Mouse (Mus musculus) lung, postnatal 4 days (tissue): ENCODE results near the gene Cyren.

Experiments used
- DNase-seq, 2 experiments: peaks; one replicate each; pipeline ENCODE4 v3.0.0; 2021

Cyren gene

GRCm38 (mm10) chr6:34877509-34878321 lies at the start of gene Cyren:
Gene Cyren (minus strand): TSS chr6:34878060.
- DNase-seq, result peak; percentile 96 to 98

DNA sequence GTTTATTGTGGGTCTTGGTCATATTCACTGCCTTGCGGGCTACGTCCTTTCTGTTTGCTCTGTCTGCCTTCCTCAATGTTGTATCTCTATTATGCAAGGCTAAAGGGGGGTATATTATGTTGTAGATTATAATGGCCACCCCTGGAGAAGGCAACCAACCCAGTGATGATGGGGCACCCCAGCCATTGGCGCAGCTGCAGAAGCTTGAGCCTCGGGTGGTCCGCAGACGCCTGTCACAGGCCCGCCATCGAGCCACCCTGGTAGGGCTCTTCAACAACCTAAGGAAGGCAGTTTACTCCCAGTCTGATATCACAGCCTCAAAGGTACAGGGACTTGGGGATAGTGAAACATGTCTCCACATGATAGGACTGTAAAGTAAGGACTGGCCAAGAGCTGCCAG lies 49.7 kb upstream of the Cyren start:
- DNase-seq, result no peak

GRCm38 (mm10) chr6:34927156-34927555 lies 49.3 kb upstream of the Cyren start:
- DNase-seq, result peak; percentile 55 to 78

DNA sequence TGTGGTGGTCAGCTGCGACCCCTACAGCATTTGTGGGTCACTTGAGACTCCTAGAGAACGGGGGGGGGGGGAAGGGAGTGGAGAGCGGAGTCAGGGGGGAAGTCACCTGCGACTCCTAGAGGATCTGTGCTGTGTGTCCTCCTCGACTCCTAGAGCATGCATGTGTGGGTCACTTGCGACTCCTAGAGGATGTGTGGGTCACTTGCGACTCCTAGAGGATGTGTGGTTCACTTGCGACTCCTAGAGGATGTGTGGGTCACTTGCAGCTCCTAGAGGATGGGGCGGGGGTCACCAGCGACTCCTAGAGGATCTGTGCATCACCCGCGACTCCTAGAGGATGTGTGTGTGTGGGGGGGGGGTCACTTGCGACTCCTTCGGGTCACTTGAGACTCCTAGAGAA lies 44.1 kb upstream of the Cyren start:
- DNase-seq, result peak; percentile 71 to 79

GRCm38 (mm10) chr6:34920631-34921030 lies 42.8 kb upstream of the Cyren start:
- DNase-seq, result no peak

- DNase-seq, result no peak
Measured at GRCm38 (mm10) chr6:34919956-34920355, 42.1 kb upstream of the Cyren start, which contains the start of gene Stra8. Gene Stra8 (plus strand): TSS chr6:34920163.

- no peak for DNase-seq
Measured at GRCm38 (mm10) chr6:34919146-34919545, 41.3 kb upstream of the Cyren start.

GRCm38 (mm10) chr6:34914462-34914861 lies 36.6 kb upstream of the Cyren start:
- no peak for DNase-seq

- no peak for DNase-seq
Measured at GRCm38 (mm10) chr6:34913341-34914040, 35.6 kb upstream of the Cyren start.

DNA sequence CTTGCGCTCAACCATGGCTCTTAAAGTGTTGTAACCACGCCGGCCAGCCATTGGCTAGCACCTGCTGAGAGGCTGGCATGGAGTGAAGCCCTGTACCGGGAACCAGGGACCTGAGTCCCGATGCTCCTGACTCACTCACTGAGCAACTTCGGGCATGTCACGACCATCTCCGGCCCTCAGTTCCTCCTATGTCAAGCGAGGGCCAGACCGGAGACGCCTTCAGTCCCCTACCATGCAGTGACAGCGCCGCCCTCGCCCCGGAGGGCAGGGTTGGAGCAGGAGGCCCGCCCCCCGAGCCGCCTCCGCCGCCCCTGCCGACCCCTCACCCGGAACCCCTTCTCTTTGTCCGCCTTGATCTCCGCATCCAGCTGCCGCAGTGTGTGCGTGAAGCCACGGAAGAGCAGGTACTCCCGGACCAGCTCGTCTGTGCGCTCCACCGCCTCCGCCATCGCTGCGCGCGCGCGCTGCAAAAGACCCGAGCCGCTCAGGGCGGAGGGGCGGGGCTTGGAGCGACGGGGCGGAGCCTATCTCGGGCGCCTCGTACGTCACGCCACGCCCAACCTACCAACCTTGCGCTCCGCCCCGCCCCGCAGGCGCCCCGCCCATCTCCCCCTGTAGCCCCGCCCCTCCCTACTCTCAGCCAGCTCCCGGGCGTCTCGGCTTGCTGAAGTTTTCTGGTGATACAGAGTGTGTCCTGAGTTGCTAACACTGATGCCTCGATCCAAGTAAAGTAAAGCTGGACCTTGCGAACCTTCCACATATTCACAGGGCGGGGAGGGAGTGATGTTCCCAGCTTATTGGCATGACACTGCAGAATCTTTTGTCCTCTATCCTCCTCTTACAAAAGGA lies 32.7 kb upstream of the Cyren start, which contains the start of gene Wdr91:
Gene Wdr91, minus strand, starts transcription at position 506 of the 849 bp plus-strand sequence.
- peak; percentile 93 to 96 for DNase-seq

DNA sequence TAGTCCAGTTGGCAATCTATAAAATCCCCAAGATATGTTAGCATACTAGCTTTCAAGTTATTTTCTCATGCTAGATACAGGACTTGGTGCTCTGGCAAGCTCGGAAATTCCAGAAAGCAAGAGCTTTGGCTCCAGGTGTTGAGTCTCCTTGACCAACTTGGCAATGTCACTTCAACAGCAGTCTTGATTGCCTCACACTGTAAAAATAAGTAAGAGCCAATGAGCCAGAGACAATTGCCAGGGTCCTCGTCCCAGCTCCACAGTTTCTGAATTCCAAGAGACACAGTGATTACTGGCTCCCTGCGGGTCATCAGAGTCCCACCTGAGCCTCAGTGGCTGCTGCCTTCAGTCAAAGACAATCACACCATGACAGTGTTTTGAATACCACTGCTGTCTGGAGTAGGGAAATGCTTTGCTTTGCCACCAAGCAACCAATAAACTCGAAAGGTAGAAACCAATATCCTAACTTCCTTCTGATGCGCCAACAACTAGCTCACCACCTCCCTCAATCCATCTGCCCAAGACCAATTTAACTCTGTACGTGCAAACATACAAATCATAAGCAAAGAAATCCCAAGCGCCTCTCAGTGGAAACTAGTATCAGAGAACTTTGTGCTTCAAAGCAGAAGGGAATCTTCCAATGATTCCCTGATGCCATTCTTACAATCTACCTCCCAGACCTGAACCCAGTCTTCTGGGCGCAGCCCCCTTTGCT lies 31.9 kb upstream of the Cyren start:
- DNase-seq, result no peak

GRCm38 (mm10) chr6:34907696-34908260 lies 29.9 kb upstream of the Cyren start:
- DNase-seq, result peak in 1 of 2 experiments; percentile 24

DNA sequence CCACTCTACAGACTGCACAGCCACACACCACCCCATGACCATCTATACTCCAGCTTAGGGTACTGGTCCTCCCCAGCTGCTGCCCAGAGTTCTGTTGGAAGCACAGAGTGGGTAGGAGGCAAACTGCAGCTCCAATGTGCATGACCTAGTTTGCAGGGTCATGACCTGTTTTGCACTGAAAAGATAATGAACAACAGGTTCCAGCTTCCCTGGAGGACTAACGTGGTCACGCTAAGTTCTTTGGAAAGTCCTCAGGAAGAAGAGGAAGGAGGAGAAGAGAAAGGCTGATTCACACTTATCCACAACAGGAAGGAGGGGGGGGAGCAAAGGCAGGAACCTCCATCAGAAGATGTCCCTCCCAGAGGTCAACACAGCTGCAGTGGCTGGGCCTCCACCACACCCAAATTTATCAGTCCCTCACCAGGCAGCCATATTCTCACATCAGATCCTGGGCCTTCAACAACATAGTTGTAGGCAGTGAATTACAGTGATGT lies 29.3 kb upstream of the Cyren start:
- DNase-seq, result no peak

DNA sequence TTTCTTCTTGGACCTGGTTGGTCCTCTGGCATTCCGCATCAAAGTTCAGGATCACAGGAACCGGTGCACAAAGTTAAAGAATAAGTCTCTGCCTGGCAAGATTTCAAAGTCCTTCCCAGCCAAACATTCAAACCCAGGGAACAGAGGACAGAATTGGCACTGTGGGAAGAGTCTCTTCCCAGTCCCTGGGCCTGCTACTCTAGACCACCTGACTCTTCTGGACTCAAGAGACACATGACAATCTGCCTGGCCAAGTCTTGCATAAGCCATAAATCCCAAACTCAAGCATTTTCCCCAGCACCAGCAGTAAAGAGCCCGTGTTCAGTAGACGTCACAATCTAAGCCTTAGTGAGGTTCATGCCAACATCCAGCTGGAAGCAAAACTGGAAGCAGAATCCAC lies 28.8 kb upstream of the Cyren start:
- no peak for DNase-seq

DNA sequence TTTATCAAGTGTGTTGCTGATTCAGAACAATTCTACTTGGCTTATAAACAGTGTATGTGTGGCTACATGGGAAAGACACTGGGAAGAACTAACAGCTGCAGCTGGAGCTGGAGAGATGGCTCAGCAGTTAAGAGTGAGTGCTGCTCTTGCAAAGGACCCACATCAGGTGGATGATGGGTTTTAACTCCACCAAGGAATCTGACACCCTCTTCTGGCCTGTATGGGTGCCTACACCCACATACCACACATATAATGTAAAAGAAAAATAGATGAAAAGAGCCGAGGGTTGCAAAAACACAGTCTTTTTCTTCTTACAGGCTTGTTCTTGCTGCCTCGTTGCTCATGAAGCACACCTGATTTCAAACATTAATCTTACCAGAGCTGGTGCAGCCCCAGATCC lies 28.3 kb upstream of the Cyren start:
- no peak for DNase-seq

- peak; percentile 56 to 87 for DNase-seq
Measured at GRCm38 (mm10) chr6:34904361-34904760, 26.5 kb upstream of the Cyren start.

DNA sequence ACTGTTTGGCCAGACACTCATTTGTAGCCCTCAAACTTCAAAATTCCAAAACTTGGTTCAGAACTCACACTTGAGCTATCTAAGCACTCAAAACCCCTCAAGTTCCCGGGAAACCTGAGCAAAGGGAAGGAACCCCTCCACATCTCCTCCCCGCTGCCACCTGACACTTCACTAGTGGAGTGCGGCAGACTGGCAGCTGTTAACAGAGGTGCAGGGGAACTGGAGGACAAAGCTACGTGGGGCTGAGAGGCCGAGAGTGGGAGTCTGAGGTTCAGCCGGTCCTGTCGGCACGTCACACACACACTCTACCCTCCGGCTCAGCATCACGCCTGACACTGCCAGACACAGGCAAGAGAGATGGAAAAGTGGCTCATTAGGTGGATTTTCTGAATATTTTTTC lies 26.0 kb upstream of the Cyren start:
- peak; percentile 52 to 80 for DNase-seq

GRCm38 (mm10) chr6:34903441-34903840 lies 25.6 kb upstream of the Cyren start:
- DNase-seq, result peak; percentile 81 to 91

GRCm38 (mm10) chr6:34902578-34902977 lies 24.7 kb upstream of the Cyren start:
- peak in 1 of 2 experiments; percentile 37 for DNase-seq

GRCm38 (mm10) chr6:34901911-34902444 lies 24.1 kb upstream of the Cyren start:
- DNase-seq, result no peak

DNA sequence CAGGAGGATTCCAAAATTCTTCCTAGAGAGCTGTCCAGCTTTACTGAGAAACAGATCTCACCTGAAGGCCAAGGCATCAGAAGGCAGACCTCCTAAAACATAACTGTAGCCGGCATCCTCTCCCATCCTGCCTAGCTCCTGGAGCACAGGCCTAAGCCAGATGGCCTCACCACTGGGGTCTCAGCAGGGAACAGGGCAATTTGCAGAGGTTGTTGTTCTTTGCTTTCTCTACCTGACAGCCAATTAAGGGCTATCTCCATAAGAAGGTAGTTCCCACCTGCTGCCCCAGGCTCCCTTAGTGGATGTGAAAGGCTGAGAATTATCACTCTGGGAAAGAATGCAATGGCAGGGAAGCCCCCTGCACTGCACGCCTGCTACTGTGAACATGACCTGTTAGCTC lies 23.1 kb upstream of the Cyren start:
- DNase-seq, result no peak

DNA sequence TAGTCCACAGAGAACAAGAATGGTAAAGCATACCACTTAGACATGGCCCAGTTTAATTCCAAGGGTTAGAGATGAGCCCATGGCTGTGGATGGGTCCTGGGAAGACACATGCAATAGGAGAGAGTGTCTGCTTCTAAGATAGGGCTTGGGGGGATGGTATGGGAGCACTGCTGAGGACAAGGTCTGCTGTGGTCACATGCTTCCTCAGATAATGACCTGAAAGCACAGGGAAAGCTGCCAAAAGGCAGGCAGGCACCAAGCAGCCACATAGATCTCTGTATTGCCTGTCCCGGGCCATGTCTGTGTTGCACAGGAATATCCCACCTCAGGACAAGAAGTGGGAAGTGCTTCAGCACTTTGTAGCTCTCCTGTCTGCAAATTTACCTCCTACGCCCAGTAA lies 21.3 kb upstream of the Cyren start:
- DNase-seq, result no peak
